ENCODE assay signal across 10 mouse cellular contexts in the genomic region with DNA sequence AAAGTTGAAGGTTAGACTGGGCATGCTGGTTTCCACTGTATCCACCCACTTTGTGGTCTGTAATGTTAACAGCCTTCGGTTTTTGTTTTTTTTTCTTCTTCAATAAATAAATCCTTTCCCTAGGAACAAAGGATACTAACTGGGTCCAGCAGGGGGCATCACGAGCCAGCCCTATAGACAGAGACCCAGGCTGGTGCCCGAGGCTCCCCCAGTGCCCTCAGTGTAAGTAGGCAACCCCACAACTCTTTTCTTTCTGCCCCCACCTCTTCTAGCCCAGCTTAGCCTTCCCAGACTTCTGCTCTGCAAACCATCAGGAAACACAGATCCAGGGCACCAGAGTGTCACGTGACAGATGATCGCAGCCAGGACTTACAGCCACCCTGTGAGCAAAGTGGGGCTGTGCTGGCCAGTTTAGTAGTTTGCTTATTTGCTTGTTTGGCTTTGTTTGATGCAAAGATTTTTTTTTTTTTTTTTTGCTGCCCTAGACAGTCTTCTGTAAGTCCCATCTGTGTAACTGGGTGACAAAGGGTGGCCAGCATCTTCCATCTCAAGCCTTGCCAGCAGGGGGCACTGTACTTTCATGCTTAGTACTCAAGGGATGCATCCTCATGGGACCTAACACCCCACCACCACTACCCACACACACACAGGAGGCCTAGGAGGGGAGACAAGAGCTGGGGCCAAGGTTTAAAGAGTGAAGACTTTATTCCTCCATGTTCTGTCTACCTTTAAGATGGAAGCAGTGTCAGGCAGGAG. TPM values are rescaled to one million over a fixed set of nuclear protein-coding genes. Genes with fewer than 3 reads are reported as not detected.
DNase-seq lines count a peak whose midpoint lies in the region; ATAC-seq and TF ChIP-seq lines count a peak whose summit lies in the region.
"Had no signal": no experiment of that assay in that cellular context is flagged by ENCODE, and none has a peak within 500 bp of the region (broad histone marks: within the 10 kb centered on the region; RNA-seq: fewer than 3 reads in every experiment).

No protein-coding gene starts in this region.

- no peaks in the 10 kb centered on the region for H3K27me3 ChIP-seq in heart, embryonic 12.5 days (replicated peaks)
- H3K27me3 ChIP-seq in CH12.LX (replicated peaks), result peaks cover 51% of the 10 kb centered on the region
- H3K27me3 ChIP-seq in forebrain, embryonic 11.5 days (ENCODE audit: control insufficient read depth, insufficient read depth, low read length), result no peaks in the 10 kb centered on the region

- peak; percentile 53 to 67 for DNase-seq in heart, postnatal 10 days
- peak; percentile 15 for DNase-seq in CH12.LX (ENCODE audit: extremely low read depth)
- DNase-seq in c-Kit-positive CD71-positive TER-119-positive erythroid progenitor cells, embryonic 14.5 days (ENCODE audit: low spot score), result peak; percentile 23
- peak; percentile 79 for DNase-seq in lung, postnatal 10 days
- no peak for DNase-seq in forebrain, embryonic 11.5 days (ENCODE audit: low spot score)
- DNase-seq in left cerebral cortex, adult 9 months (ENCODE audit: low spot score in 2 of 2), result no peak
- DNase-seq in left cerebral cortex, postnatal 36 days (ENCODE audit: low spot score in 2 of 2), result no peak

- in situ Hi-C loops in CH12.LX (cut with MboI; ENCODE audit: low pct_ligation_motif_present, low pct_unique_long_range_greater_than_20kb, low sequenced_read_pairs), result no loop called here

- no peak overlapping the region for H3K4me2 ChIP-seq in heart, embryonic 12.5 days
- no peak overlapping the region for H3K4me2 ChIP-seq in CH12.LX (ENCODE audit: insufficient read depth, low read depth, poor library complexity, severe bottlenecking)
- H3K4me2 ChIP-seq in forebrain, embryonic 11.5 days (ENCODE audit: low read depth, low read length, severe bottlenecking), result no peak overlapping the region

- no peaks in the 10 kb centered on the region for H3K36me3 ChIP-seq in heart, embryonic 12.5 days
- H3K36me3 ChIP-seq in CH12.LX (replicated peaks in 1 of 2; ENCODE audit: control insufficient read depth in 1 of 2, insufficient read depth in 1 of 2, low read length in 1 of 2), result no peaks in the 10 kb centered on the region
- no peaks in the 10 kb centered on the region for H3K36me3 ChIP-seq in forebrain, embryonic 11.5 days (ENCODE audit: control insufficient read depth, insufficient read depth, low read length)

- no peak overlapping the region for H3K27ac ChIP-seq in heart, embryonic 12.5 days (ENCODE audit: poor library complexity, severe bottlenecking)
- H3K27ac ChIP-seq in CH12.LX (ENCODE audit: insufficient read depth, low read depth), result no peak overlapping the region
- H3K27ac ChIP-seq in forebrain, embryonic 11.5 days (ENCODE audit: low read depth, low read length), result no peak overlapping the region

- intact Hi-C loops in heart, postnatal 10 days (cut with DNase I), result loop anchor here (1.0 kb wide), 1 partner anchor 19 kb away; no protein-coding TSS in a partner anchor
- intact Hi-C loops in left cerebral cortex, postnatal 36 days (cut with DNase I), result no loop called here

- H3K4me3 ChIP-seq in heart, embryonic 12.5 days, result no peak overlapping the region
- no peak overlapping the region for H3K4me3 ChIP-seq in CH12.LX (replicated peaks in 1 of 3; ENCODE audit: low read depth in 2 of 3, low read length in 2 of 3, poor library complexity in 1 of 3)
- no peak overlapping the region for H3K4me3 ChIP-seq in forebrain, embryonic 11.5 days (ENCODE audit: low read depth, low read length)
- H3K4me3 ChIP-seq: myocyte had no signal

- peak in 1 of 2 experiments; percentile 42; a peak in 2 of 4 replicates for TF ChIP-seq CTCF in CH12.LX (conservative IDR thresholded peaks at IDR 0.05 in 1 of 2, IDR thresholded peaks at IDR 0.05 in 1 of 2; ENCODE audit: low read depth in 2 of 2, low read length in 2 of 2)

- no peaks in the 10 kb centered on the region for H3K79me2 ChIP-seq in CH12.LX (replicated peaks; ENCODE audit: control insufficient read depth, extremely low read depth, insufficient read depth, poor library complexity, severe bottlenecking)

- no peak; the same call in none of the 2 replicates for TF ChIP-seq RAD21 in CH12.LX (IDR thresholded peaks at IDR 0.05; ENCODE audit: low read depth, low read length)

- H3K4me1 ChIP-seq in heart, embryonic 12.5 days (replicated peaks), result peaks cover 27% of the 10 kb centered on the region
- H3K4me1 ChIP-seq in CH12.LX (ENCODE audit: control insufficient read depth in 1 of 2, insufficient read depth in 2 of 2), result no peaks in the 10 kb centered on the region
- H3K4me1 ChIP-seq in forebrain, embryonic 11.5 days (replicated peaks; ENCODE audit: control insufficient read depth, insufficient read depth, low read length), result peaks cover 6% of the 10 kb centered on the region; the same call in 1 of the 2 replicates

- dilution Hi-C loops in CH12.LX (cut with MboI; ENCODE audit: extremely low pct_ligation_motif_present, extremely low pct_unique_long_range_greater_than_20kb, low sequenced_read_pairs), result no loop called here

- 38% methylated on average over 5 of the region's 5 CpGs for WGBS in heart, embryonic 12.5 days
- WGBS in forebrain, embryonic 11.5 days, result 63% methylated on average over 5 of the region's 5 CpGs

- no peak for TF ChIP-seq POLR2A in CH12.LX (IDR thresholded peaks at IDR 0.05; ENCODE audit: low read depth, low read length)

- no peak for TF ChIP-seq EP300 in CH12.LX (IDR thresholded peaks at IDR 0.05; ENCODE audit: low read length)

- no peak overlapping the region for H3K9ac ChIP-seq in heart, embryonic 12.5 days
- no peak overlapping the region for H3K9ac ChIP-seq in CH12.LX (ENCODE audit: insufficient read depth, low read depth)
- H3K9ac ChIP-seq in forebrain, embryonic 11.5 days (ENCODE audit: low read length), result no peak overlapping the region

- ATAC-seq in heart, embryonic 12.5 days (ENCODE audit: insufficient number of reproducible peaks, low FRiP score), result no peak
- no peak for ATAC-seq in forebrain, embryonic 11.5 days (replicated peaks; ENCODE audit: low FRiP score)

- no peaks in the 10 kb centered on the region; the same call in 1 of the 2 replicates for H3K9me3 ChIP-seq in heart, embryonic 12.5 days (replicated peaks)
- H3K9me3 ChIP-seq in CH12.LX (replicated peaks; ENCODE audit: low read length), result peaks cover 17% of the 10 kb centered on the region
- H3K9me3 ChIP-seq in forebrain, embryonic 11.5 days (ENCODE audit: control insufficient read depth, low read length), result no peaks in the 10 kb centered on the region

TF ChIP-seq in CH12.LX, 34 proteins besides CTCF, POLR2A, EP300 and RAD21 (continues in another document):
- TF ChIP-seq GABPA (IDR thresholded peaks at IDR 0.05; ENCODE audit: insufficient replicate concordance, low read depth, low read length), result no peak
- no peak for TF ChIP-seq POLR2AphosphoS2 (IDR thresholded peaks at IDR 0.05; ENCODE audit: low read depth, low read length)
- no peak for TF ChIP-seq JUND (conservative IDR thresholded peaks at IDR 0.05; ENCODE audit: low read depth, low read length)
- no peak for TF ChIP-seq ZKSCAN1 (IDR thresholded peaks at IDR 0.05; ENCODE audit: borderline replicate concordance, low read depth, low read length)
- TF ChIP-seq CHD2 (IDR thresholded peaks at IDR 0.05; ENCODE audit: low read length), result no peak
- TF ChIP-seq HCFC1 (IDR thresholded peaks at IDR 0.05; ENCODE audit: low read depth, low read length), result no peak
- TF ChIP-seq NELFE (IDR thresholded peaks at IDR 0.05; ENCODE audit: low read depth, low read length), result no peak
- TF ChIP-seq E2F4 (IDR thresholded peaks at IDR 0.05; ENCODE audit: insufficient replicate concordance, low read depth, low read length), result no peak

RNA-seq across cellular contexts. Expression of a gene that starts 9.3 kb away (rescaled TPM):
- 10 to 100 TPM; 45.0 to 47.4 TPM for total RNA-seq in heart, postnatal 10 days (2021)
- polyA plus RNA-seq in heart, embryonic 12.5 days (2016; fragmentation: Nextera tagmentation; extraction: Ambion mirVana), result 3.1 and 3.5 TPM in 2 replicates
- total RNA-seq in CH12.LX (2012; rRNA removed) (not detected in 2 replicates), CH12.LX (2014; rRNA removed) (not detected in 2 replicates)
- polyA plus RNA-seq in CH12.LX (2012; ENCODE audit: insufficient read length, low read depth), result not detected in 2 replicates
- polyA plus RNA-seq in forebrain, embryonic 11.5 days (2014; fragmentation: Nextera tagmentation; extraction: Ambion mirVana), result 0.63 TPM in 1 of 2 replicates, not detected in the other
- total RNA-seq in left cerebral cortex, postnatal 36 days (2021), result 10 to 100 TPM in 1 of 2 experiments, 1 to 10 TPM in 1; 7.3 to 10.7 TPM

RNA-seq across cellular contexts. Expression of a gene that starts 21.4 kb away (rescaled TPM):
- under 1 TPM in 1 of 2 experiments, not detected in 1; 0.10 TPM for total RNA-seq in heart, postnatal 10 days (2021)
- polyA plus RNA-seq in heart, embryonic 12.5 days (2016; fragmentation: Nextera tagmentation; extraction: Ambion mirVana), result not detected in 2 replicates
- total RNA-seq in CH12.LX (2012; rRNA removed) (not detected in 2 replicates), CH12.LX (2014; rRNA removed) (not detected in 2 replicates)
- not detected in 2 replicates for polyA plus RNA-seq in CH12.LX (2012; ENCODE audit: insufficient read length, low read depth)
- polyA plus RNA-seq in forebrain, embryonic 11.5 days (2014; fragmentation: Nextera tagmentation; extraction: Ambion mirVana), result 0.07 TPM in 1 of 2 replicates, not detected in the other
- 1 to 10 TPM; 3.1 to 3.7 TPM for total RNA-seq in left cerebral cortex, postnatal 36 days (2021)
- polyA plus RNA-seq: myocyte had no signal

RNA-seq across cellular contexts. Expression of a gene that starts 42.9 kb away (rescaled TPM):
- not detected for total RNA-seq in heart, postnatal 10 days (2021)
- polyA plus RNA-seq in heart, embryonic 12.5 days (2016; fragmentation: Nextera tagmentation; extraction: Ambion mirVana), result 0.33 and 0.38 TPM in 2 replicates
- total RNA-seq in CH12.LX (2012; rRNA removed) (not detected in 2 replicates), CH12.LX (2014; rRNA removed) (not detected in 2 replicates)
- polyA plus RNA-seq in CH12.LX (2012; ENCODE audit: insufficient read length, low read depth), result not detected in 2 replicates
- 1.0 and 1.7 TPM in 2 replicates for polyA plus RNA-seq in forebrain, embryonic 11.5 days (2014; fragmentation: Nextera tagmentation; extraction: Ambion mirVana)
- 1 to 10 TPM; 2.0 to 2.6 TPM for total RNA-seq in left cerebral cortex, postnatal 36 days (2021)

RNA-seq across cellular contexts. Expression of a gene that starts 44.3 kb away (rescaled TPM):
- total RNA-seq in heart, postnatal 10 days (2021), result not detected
- polyA plus RNA-seq in heart, embryonic 12.5 days (2016; fragmentation: Nextera tagmentation; extraction: Ambion mirVana), result 0.09 TPM in 1 of 2 replicates, not detected in the other
- not detected in 2 replicates for total RNA-seq in CH12.LX (2012; rRNA removed)
- total RNA-seq in CH12.LX (2014; rRNA removed), result not detected in 2 replicates
- polyA plus RNA-seq in CH12.LX (2012; ENCODE audit: insufficient read length, low read depth), result not detected in 2 replicates
- not detected in 2 replicates for polyA plus RNA-seq in forebrain, embryonic 11.5 days (2014; fragmentation: Nextera tagmentation; extraction: Ambion mirVana)
- under 1 TPM in 1 of 2 experiments, not detected in 1; 0.15 TPM for total RNA-seq in left cerebral cortex, postnatal 36 days (2021)
- total RNA-seq: adrenal gland, adult 18-20 months had no signal
- polyA plus RNA-seq: myocyte had no signal

RNA-seq across cellular contexts. Expression of a gene that starts 51.9 kb away (rescaled TPM):
- 1 to 10 TPM; 3.9 to 4.7 TPM for total RNA-seq in heart, postnatal 10 days (2021)
- polyA plus RNA-seq in heart, embryonic 12.5 days (2016; fragmentation: Nextera tagmentation; extraction: Ambion mirVana), result 8.1 and 8.6 TPM in 2 replicates
- total RNA-seq in CH12.LX (2012; rRNA removed) (12.1 and 14.6 TPM in 2 replicates), CH12.LX (2014; rRNA removed) (8.7 and 11.0 TPM in 2 replicates)
- 14.9 and 15.5 TPM in 2 replicates for polyA plus RNA-seq in CH12.LX (2012; ENCODE audit: insufficient read length, low read depth)
- polyA plus RNA-seq in forebrain, embryonic 11.5 days (2014; fragmentation: Nextera tagmentation; extraction: Ambion mirVana), result 15.2 and 17.1 TPM in 2 replicates
- 10 to 100 TPM; 10.1 to 10.3 TPM for total RNA-seq in left cerebral cortex, postnatal 36 days (2021)

Comparison
In these comparisons a context has a peak if more than half of its experiments do, and no peak if none do; other contexts are left out.
1. DNase-seq: peak in heart, postnatal 10 days (2 of 2), CH12.LX (single experiment), c-Kit-positive CD71-positive TER-119-positive erythroid progenitor cells, embryonic 14.5 days (single experiment) and lung, postnatal 10 days (single experiment); none in forebrain, embryonic 11.5 days (single experiment), left cerebral cortex, adult 9 months (0 of 2) and left cerebral cortex, postnatal 36 days (0 of 2).
2. RNA of a gene that starts 9.3 kb away (total RNA-seq): 45.0 to 47.4 TPM in heart, postnatal 10 days and 7.3 to 10.7 TPM in left cerebral cortex, postnatal 36 days; not detected in CH12.LX; every median in the first group is over 4 times any median in the second.